Mouse (Mus musculus) A20 (cell line): ENCODE measurements around the gene Slc25a22.

Experiments used
- DNase-seq: peaks from one replicate; pipeline ENCODE4 v3.0.0-alpha.2; 2011; ENCODE audit warnings: low read depth, low spot score

Gene Slc25a22

DNA sequence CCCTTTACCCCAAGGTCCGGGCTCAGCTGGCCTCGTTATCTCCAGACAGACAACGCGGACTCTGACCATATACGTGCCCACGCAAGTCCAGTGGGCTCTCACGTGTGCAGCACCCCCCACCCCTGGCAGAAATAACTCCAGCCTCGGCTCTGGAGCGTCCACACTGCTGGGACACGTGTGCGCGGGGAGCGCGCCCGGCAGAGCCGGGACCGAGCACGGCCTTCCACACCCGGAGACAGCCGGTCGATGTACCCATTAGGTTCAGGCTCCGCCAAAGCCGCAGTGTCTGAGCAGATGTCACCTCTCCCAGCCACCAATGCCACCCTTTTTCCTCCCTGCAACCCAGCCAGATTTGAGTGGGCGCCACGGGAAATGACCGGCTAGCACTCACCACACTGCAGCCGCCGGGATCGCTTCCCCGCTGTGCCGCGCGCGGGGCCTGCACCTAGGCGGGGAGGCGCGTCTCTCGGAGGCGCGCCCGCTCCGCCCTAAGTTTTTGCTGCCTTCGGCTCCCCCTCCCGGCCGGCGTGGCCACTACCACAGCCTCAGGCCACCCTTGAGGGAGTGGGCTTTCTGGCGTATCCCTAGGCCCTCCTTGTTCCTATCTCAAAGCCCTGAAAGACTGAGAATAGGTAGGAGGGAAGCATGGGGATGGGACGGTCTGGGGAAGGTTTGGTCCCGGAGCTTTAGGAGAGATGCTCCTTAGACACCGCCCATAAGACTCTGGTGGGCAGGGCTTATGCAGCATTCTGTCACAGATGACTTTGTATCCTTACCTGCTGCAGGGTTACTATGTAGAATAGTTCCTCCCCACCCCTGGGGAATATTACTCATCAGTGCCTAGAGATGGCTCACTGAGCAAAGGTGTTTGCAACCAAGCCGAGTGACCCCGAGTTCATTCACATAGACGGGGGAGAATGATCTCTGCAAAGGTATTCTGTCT is at the start of gene Slc25a22:
Slc25a22 (minus strand) TSS at position 715 of the 943 bp plus-strand sequence.
- DNase-seq = peak; percentile 91

DNA sequence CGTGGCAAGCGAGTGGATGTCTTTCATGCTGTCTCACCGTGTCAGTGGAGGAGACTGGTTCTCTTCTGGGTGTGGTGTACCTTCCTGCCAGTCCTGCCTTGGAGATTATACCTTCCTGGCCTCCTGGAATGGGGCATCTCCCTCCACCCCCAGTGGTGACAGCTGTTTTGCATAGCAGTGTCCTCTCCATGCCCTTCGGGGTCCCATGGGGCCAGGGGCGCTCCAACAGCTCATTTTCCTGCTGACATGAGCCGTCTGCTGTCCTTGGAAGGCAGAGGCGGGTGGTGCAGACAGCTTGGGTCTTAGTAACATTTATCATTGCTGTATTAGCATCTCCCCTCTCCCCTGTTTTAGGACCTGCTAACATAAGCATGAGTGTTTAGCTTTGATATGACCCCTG is 49.4 kb upstream of the Slc25a22 start:
- DNase-seq = no peak

DNA sequence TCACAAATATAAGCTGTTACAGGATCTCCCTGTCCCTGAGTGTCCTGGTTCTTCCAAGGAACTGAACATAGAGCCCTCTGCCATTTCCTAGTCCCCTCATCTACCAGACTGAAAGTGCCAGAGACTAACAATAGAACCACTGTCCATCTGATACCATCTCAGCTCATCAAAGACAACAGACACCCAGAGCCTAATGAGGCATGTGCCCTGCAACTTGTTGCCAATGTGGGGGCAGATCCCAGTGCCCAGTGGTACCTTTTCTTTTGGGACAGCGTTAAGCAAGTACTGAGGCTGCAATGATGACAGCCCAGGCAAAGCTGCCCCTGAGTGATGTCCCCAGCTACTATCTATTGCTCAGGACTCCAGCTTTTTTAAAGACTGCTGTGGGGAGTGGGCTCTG is 48.5 kb upstream of the Slc25a22 start:
- no peak for DNase-seq

DNA sequence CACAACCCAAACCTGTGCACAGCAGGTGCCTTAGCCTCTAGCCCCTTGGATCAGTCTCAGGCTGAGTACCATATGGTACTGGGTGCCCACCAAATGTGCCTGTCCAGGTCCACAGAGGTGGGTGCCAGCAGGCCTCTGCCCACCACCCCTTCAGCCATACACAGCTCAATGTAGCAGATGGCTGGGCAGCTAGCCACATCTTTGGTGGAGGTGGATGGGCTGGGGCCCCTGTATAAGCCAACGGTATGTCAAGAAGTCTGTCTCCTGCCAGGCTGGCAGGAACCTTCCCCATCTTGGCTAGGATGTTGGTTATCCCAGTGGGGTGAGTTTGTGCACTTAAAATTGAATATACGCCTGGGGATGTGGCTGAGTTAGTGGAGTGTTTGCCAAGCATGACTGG is 47.9 kb upstream of the Slc25a22 start:
- no peak for DNase-seq

DNA sequence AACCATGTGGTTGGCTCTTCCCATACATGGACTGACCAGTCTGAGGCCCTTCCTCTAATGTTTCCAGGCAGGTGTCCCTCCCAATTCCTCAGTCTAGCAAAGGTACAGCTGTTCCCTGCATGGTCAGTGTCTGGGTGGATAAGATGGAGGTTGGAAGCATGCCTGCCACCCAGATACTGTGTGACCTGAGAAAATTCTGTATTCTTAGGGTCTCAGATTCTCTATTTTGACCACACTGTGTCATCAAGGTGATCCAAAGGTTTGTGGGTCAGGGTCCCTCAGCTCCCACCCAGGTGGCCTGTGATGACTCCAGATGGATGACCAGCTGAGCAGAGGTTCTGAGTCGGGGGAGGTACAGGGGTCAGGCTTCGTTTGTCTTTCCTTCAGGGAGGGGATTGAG is 47.5 kb upstream of the Slc25a22 start:
- no peak for DNase-seq

DNA sequence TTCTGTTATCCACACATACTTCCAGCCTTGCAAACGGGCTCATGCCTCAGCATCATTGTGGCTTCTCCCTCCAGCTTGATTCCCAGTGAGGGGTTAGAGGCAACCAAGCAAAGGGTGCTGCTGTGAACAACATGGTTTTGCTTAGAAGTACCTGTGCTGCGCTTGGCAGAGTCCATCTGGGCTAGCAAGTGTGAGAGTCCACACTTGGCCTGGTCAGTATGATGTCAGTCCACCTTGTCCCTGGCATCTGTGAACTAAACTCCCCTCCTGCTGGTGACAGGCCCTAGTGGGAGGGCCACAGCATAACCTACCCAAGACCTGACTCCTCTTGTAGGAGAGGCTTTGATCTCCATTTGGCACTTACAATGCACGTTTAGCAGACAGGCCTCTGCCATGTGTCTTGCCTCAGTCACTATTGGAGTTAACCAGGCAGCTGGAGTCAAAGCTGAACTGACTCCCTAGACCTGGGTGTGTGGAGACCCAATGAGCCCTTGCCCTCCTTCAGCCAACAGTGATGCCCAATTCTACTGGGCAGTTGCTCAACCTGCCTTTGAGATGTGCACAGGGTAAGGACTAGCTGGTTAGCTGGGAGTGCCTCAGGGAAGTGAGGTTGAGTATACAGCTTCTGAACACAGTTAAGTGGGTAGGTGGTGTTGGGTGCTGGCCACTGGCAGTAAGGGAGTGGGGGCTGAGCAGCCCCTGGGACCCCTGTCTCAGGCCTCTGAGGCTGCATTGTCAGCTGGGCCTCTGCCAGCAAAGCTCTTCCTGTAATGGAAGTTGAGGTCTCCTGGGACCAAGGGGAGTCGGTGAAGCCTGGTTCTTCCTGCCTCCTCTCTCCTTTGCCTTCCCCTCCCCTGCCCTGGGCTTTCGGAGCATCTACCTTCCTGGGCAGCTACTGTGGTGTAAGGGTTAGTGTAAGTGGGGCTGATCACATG is 46.8 kb upstream of the Slc25a22 start:
- no peak for DNase-seq

DNA sequence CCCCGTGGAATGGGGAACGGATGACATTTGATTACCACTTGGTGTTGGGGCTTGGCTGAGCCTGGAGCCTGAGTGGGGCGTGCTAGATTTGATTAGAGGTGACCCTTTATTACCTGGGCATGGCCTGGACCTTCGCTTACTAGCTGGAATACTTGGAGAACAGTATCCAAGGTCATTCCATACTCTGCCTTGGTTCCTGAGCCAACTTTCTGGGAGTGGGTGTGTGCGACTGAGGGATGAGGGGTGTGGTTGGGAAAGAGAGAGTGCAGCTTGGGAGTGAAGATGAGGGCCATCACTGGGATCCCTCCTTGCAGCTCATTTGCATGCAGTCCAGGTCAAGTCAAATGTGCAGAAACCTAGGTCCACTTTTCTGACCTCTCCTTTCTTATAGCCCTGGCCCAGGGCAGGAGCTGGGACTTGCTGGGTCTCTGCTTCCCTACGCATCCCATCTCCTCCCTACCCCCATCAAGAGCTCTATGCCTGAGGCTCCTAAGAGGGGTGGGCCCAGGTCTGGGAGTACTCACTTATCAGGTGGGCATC is 45.5 kb upstream of the Slc25a22 start:
- DNase-seq = no peak

DNA sequence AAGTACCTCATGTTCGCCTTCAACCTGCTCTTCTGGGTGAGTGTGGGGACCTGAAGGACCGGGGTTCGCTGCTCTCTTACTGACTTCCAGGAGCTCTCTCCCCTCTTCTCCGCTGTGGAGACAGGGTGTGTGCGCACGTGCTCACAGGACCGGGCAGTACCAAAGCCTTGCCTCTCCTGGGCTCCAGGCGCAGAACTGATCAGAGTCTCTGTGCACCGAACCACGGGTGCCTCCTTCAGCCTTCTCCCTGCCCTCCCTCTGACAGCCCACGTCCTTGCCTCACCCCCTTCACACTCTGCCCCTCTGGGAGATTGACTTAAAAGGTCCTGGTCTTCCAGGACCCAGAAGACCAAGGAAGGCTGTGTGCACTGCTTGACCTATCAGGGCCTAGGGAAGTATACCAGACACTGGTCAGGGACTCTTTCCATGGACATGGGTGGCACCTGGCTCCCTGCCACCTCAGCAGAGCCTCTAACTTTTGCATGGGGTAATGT is 44.9 kb upstream of the Slc25a22 start:
- no peak for DNase-seq

DNA sequence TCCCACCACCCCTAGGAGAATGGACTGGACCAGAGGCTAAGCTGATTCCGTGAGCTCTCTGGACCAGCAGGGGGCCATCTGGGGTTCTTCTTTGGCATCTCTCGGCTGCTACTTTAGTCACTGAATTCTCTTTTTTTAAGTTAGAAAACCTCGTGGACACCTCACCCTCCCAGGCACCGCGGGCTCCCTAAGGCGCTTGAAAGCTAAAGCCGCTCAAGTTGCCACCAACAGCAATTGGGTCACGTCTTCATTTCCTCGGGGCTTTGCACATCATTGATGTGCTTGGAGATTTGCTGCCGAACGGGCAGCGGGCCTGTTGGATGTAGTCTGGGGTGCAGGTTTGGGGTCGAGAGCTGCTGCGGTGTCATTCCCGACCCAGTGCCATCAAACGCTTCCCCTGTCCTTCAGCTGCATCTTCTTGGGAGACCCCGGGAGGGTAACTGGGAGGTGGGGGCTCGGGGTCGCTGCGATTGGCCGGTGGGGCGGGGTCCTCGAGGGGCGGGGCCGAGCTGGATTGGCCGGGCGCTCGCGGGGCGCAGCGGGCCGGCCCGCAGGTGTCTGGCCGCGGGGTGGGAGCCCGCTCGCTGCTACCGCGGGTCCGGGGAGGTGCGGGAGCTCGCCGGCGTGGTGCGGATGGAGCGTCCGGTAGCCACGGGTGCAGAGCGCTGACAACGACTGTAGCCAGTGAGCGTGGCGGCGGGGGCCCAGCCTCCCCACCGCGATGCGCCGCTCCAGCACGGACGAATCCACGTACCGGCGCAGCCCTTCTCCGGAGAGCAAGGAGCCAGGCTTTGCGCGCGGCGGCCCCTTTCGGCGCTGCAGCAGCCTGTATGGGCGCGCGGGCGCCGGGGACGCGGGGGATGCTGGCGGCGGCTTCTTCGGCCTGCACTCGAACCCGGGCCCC is 44.1 kb upstream of the Slc25a22 start:
- peak; percentile 82 for DNase-seq

DNA sequence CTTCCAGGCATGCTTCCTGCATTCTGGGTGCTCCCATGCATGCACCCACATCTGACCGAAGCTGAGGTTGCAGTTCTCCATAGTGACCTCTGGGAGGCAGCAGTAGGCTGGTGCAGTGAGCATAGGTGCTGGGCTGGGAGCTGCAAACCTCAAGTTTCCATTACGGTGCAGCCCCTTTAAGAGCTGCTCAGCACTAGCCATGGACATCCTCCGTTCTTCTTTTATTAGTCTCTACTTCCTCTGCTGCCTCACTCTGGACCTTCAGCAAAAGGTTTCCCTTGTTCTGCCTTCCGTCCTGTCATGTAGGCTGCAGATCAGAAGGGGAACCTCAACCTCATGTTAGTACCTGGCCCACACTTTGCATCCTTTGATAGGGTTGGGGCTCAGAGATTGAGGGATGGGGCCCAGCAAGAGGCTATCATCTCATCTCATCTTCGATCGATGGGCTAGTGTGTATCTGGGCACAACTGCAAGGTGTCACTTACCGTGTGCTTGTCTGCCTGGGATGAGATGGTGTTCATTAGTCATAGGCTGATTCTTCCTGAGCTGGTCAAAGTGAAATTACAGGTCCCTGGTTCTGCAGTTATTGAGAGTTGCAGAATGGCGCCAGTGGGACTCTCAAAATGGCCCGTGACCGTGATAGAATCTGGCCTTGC is 43.3 kb upstream of the Slc25a22 start:
- peak; percentile 89 for DNase-seq

DNA sequence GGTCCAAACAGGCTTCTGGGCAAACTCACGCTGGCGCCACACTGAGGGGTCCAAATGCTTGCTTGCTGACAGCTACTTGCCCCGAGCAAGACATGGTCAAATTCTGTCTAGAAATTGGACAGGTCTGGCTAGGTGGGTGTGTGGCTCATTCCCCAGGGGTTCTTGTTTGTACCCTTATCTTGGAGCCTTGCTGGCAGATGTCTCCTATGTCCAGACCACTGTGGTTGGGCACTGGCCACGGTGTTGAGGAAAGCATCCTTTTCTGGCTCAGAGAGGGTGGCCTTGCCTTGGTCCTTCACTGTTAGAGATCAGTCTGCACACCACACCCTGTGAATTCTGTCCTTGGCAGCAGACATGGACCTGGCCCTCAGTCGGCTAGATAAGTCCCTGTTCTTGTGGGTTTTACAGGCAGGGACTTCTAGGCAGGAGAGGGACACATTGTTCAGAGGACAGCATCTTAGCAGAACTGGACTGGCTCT is 40.6 kb upstream of the Slc25a22 start:
- no peak for DNase-seq

DNA sequence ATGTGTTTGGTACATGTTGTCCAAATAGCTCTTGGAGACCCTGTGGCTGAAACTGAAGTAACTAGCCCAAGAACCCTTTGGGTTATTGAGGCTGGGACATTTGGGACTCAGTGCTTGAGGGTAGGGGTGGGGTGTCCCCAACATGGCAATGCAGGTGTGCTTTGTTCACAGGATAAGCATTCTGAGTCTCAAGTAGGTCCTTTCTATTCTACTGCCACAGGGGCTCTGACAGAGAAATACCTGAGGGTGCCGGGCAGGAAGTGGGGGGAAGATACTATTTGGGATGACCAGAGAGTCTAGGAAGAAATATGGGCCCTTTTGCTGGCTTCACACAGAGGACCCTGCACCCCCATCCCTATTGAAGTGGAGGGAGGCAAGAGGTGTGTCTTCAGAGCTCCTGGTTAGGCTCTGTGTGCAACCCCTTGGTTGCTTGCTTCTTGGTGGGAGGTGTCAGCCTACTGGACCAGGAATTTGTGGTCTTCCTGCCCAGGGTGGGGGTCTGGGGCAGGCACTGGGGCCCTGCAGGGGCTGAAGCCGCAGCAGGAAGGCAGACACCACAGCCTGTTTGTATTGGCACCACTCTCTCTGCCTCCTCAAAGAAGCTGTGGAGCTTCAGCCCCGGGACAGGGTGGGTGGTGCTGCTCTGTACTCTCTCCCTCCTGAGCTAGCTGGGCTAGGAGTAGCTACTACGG is 40.0 kb upstream of the Slc25a22 start:
- no peak for DNase-seq

DNA sequence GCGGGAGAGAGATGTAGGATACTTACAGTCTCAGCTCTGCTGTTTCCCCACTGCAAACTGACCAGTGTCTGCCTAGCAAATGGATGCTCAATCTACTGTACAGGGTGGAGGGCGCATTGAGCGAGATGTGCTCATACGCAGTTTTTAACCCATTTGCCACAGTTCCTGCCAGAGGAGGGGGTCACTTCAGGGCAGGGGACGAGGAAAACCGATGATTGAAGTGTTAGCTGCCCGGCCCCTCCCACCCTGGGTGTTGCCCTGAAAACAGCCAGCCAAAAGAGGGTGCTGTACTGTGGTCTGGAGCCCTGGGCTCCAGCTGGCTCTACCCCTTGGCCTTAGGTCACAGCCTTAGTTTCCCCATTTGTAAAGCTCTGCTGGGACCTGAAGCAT is 39.3 kb upstream of the Slc25a22 start:
- peak; percentile 41 for DNase-seq

DNA sequence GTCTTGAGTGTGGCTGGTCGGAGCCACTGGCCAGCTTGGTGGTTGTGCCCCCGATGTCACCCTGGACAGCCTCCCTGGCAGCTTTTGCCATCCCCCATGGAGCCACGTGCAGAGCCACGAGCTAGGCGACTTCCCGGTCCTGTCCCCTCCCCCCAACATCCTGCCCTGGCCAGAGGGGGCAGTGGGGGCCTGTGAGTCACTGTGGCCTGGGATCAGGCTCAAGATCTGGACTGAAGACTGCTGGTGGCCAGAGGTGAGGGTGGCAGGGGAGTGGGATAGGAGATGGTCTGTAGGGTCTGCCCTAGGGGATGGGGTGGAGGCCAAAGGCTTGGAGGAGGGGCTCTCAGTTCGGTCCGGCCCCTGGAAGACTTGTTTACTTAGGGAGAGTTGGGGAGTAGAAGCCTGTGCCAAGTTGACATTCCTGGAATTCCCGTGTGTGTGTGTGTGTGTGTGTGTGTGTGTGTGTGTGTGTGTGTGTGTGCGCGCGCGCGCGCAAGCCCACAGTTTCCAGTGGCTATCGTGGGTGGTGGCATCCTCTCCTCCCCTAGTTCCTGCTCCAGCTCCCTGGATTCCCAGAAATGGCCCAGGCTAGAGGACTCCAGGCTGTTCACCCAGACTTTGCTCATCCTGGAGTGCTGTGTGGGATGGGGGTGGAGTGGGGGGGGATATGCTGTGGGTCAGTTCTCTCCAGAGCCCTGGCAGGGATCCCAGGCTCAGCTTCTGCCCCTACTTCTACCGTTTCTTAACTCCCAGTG is 38.7 kb upstream of the Slc25a22 start:
- DNase-seq = no peak

DNA sequence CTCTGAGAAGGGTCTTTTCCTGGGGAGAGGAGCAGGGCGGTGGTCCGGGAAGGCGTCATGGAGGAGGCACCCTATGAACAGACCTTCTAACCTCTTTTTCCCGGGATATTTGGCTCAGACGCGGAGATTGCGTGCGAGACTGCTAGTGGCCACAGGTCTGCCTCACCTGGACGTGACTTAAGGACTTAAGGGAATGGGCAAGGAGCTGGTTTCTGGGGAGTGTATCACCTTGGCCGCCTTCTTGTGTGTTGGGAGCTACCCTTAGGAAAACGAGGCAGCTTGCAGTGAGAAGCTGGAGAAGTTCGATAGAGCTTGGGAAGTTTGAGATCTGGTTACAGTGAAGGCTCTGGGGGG is 38.1 kb upstream of the Slc25a22 start:
- DNase-seq = no peak

DNA sequence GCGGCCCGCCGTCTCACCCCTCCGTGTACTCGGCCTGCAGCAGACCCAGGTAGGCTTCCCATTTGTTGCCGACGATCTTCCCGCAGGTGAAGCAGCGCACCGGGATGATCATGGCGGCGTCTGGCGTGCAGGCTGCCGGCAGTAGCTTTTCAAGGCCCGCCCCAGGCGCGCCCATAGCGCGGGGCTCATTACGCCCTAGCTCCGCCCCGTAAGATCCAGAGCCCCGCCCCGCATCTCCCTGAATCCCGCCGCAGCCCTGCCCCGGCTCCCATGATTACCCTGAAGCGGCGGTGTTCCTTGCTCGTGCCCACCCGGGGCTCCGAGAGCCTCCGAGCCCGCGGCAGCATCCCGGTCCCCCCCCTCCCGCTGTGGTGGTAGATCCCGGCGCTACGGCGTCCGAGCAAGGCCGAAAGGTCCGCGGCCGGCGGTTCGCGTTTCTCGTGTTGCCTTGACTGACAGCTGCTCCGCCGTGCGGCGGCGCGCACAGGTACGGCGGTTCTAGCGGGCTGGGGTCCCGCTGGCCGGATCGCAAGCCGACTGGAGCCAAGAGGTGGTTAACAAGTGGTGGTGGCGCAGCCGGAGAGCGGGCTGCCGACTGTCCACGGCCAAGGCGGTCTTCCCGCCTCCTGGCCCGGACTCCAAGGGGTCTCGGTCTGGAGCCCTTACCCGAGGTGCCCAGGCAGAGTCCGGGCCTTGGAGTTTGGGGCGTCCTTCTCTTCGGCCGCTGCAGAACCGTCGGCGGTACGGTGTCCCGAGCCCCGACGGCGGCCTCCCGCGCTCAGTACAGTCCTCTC is 37.5 kb upstream of the Slc25a22 start, which contains the start of the genes Polr2l and Tspan4:
Polr2l (minus strand) TSS at position 122 of the 794 bp plus-strand sequence.
Tspan4 (plus strand) TSS at position 230 of the 794 bp plus-strand sequence.
- peak; percentile 93 for DNase-seq

DNA sequence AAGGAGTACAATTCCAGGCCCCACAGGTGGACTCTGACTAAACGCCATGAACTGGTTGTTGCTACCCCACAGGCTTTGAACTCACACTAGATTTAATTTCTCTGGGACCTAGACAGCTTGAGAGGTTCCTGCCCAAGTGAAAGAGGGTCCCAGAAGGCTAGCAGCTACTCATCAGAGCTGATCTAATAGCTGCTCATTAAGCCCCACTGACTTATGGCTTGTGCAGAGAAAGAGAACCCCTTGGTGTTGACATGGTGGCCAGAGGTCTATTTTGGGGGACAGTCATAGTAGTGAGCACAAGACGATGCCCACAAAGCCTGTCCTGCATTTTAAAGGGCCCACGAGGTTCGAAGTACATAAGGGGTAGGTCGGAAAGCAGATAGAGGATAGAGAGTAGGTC is 36.5 kb upstream of the Slc25a22 start:
- DNase-seq = no peak

DNA sequence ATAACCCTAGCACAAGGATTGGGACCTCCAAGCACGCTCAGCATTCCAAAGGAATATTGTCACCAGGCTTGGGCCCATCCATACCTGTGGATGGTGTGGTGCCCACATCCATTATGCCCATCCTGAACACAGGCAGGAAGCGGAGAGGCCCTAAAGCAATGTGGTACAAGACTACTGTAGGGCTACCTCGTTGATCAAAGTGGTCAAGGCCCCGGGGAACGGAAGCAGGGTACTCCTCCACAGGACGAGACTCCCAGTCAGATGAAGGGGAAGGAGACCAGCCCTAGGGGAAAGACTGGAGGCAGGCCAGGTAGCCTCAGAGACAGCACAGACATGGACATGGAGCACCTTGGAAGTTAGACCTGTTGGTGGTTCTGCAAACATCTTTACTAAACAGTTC is 35.1 kb upstream of the Slc25a22 start:
- no peak for DNase-seq
